Mouse (Mus musculus): ENCODE results near the gene Prex1. TPM values are rescaled to one million over a fixed set of nuclear protein-coding genes. Genes with fewer than 3 reads are reported as not detected.

Gene Prex1
- polyA plus RNA-seq, 1 experiment from 2014 or later = 10.1 TPM

- Histone ChIP-seq H3K27me3 (ENCODE audit: control insufficient read depth, insufficient read depth, low read length) (no peaks in the 10 kb centered on the region), H3K4me1 (ENCODE audit: control insufficient read depth, insufficient read depth, low read length) (peaks cover 30% of the 10 kb centered on the region), H3K27ac (ENCODE audit: low read depth, low read length) (no peak overlapping the region), H3K9ac (ENCODE audit: low read depth, low read length) (no peak overlapping the region), H3K4me2 (no peak overlapping the region), H3K9me3 (replicated peaks; ENCODE audit: control insufficient read depth, low read length) (no peaks in the 10 kb centered on the region), H3K36me3 (ENCODE audit: control insufficient read depth, insufficient read depth, low read length) (no peaks in the 10 kb centered on the region), H3K4me3 (ENCODE audit: low read depth, low read length) (no peak overlapping the region)
- ATAC-seq (replicated peaks; ENCODE audit: insufficient number of reproducible peaks, low FRiP score, low TSS enrichment) = no peak
- 45% methylated on average over 14 of the region's 14 CpGs for WGBS (ENCODE audit: insufficient replicate concordance)
These were observed 37.8 kb downstream of the Prex1 start for GRCm38 (mm10) chr2:166675588-166676444.

GRCm38 (mm10) chr2:166674693-166675092 lies 38.9 kb downstream of the Prex1 start:
- Histone ChIP-seq H3K4me2 (no peak overlapping the region; the same call in 1 of the 2 replicates), H3K9me3 (replicated peaks; ENCODE audit: control insufficient read depth, low read length) (no peaks in the 10 kb centered on the region), H3K4me3 (ENCODE audit: low read depth, low read length) (no peak overlapping the region), H3K36me3 (ENCODE audit: control insufficient read depth, insufficient read depth, low read length) (no peaks in the 10 kb centered on the region), H3K27ac (ENCODE audit: low read depth, low read length) (no peak overlapping the region), H3K9ac (ENCODE audit: low read depth, low read length) (no peak overlapping the region), H3K27me3 (ENCODE audit: control insufficient read depth, insufficient read depth, low read length) (no peaks in the 10 kb centered on the region), H3K4me1 (ENCODE audit: control insufficient read depth, insufficient read depth, low read length) (peaks cover 30% of the 10 kb centered on the region)
- 0 out of 2 replicates have a peak, but pooled peaks have one; percentile 46 for ATAC-seq (replicated peaks; ENCODE audit: insufficient number of reproducible peaks, low FRiP score, low TSS enrichment)
- 8% methylated on average over 12 of the region's 12 CpGs for WGBS (ENCODE audit: insufficient replicate concordance)

GRCm38 (mm10) chr2:166673951-166674350 lies 39.7 kb downstream of the Prex1 start:
- H3K27ac ChIP-seq (ENCODE audit: low read depth, low read length) = no peak overlapping the region
- no peaks in the 10 kb centered on the region for H3K36me3 ChIP-seq (ENCODE audit: control insufficient read depth, insufficient read depth, low read length)
- WGBS (ENCODE audit: insufficient replicate concordance) = 69% methylated on average over 12 of the region's 12 CpGs
- H3K9me3 ChIP-seq (replicated peaks; ENCODE audit: control insufficient read depth, low read length) = no peaks in the 10 kb centered on the region
- H3K9ac ChIP-seq (ENCODE audit: low read depth, low read length) = no peak overlapping the region
- no peak overlapping the region for H3K4me2 ChIP-seq
- peaks cover 27% of the 10 kb centered on the region for H3K4me1 ChIP-seq (ENCODE audit: control insufficient read depth, insufficient read depth, low read length)
- H3K4me3 ChIP-seq (ENCODE audit: low read depth, low read length) = no peak overlapping the region
- H3K27me3 ChIP-seq (ENCODE audit: control insufficient read depth, insufficient read depth, low read length) = no peaks in the 10 kb centered on the region
- ATAC-seq (replicated peaks; ENCODE audit: insufficient number of reproducible peaks, low FRiP score, low TSS enrichment) = no peak

- Histone ChIP-seq H3K9ac (ENCODE audit: low read depth, low read length) (no peak overlapping the region), H3K9me3 (replicated peaks; ENCODE audit: control insufficient read depth, low read length) (no peaks in the 10 kb centered on the region), H3K4me2 (no peak overlapping the region), H3K4me1 (ENCODE audit: control insufficient read depth, insufficient read depth, low read length) (peaks cover 33% of the 10 kb centered on the region), H3K36me3 (ENCODE audit: control insufficient read depth, insufficient read depth, low read length) (no peaks in the 10 kb centered on the region), H3K4me3 (ENCODE audit: low read depth, low read length) (no peak overlapping the region), H3K27ac (ENCODE audit: low read depth, low read length) (no peak overlapping the region), H3K27me3 (ENCODE audit: control insufficient read depth, insufficient read depth, low read length) (no peaks in the 10 kb centered on the region)
- WGBS (ENCODE audit: insufficient replicate concordance) = 77% methylated on average over 14 of the region's 14 CpGs
- no peak for ATAC-seq (replicated peaks; ENCODE audit: insufficient number of reproducible peaks, low FRiP score, low TSS enrichment)
These were observed 41.3 kb downstream of the Prex1 start for GRCm38 (mm10) chr2:166672171-166672965.

GRCm38 (mm10) chr2:166671614-166672013 lies 42.0 kb downstream of the Prex1 start:
- Histone ChIP-seq H3K27me3 (ENCODE audit: control insufficient read depth, insufficient read depth, low read length) (no peaks in the 10 kb centered on the region), H3K4me3 (ENCODE audit: low read depth, low read length) (no peak overlapping the region), H3K36me3 (ENCODE audit: control insufficient read depth, insufficient read depth, low read length) (no peaks in the 10 kb centered on the region), H3K9ac (ENCODE audit: low read depth, low read length) (no peak overlapping the region), H3K4me1 (ENCODE audit: control insufficient read depth, insufficient read depth, low read length) (peaks cover 37% of the 10 kb centered on the region), H3K9me3 (replicated peaks; ENCODE audit: control insufficient read depth, low read length) (no peaks in the 10 kb centered on the region), H3K27ac (ENCODE audit: low read depth, low read length) (0 out of 2 replicates have a peak overlapping the region, but pooled peaks have one; percentile 16), H3K4me2 (no peak overlapping the region)
- ATAC-seq (replicated peaks; ENCODE audit: insufficient number of reproducible peaks, low FRiP score, low TSS enrichment) = no peak
- WGBS (ENCODE audit: insufficient replicate concordance) = 86% methylated on average over 14 of the region's 14 CpGs

- peaks cover 42% of the 10 kb centered on the region for H3K4me1 ChIP-seq (ENCODE audit: control insufficient read depth, insufficient read depth, low read length)
- WGBS (ENCODE audit: insufficient replicate concordance) = 27% methylated on average over 8 of the region's 8 CpGs
These were observed 42.6 kb downstream of the Prex1 start for GRCm38 (mm10) chr2:166671019-166671418.

GRCm38 (mm10) chr2:166669922-166670321 lies 43.7 kb downstream of the Prex1 start:
- Histone ChIP-seq H3K9me3 (replicated peaks; ENCODE audit: control insufficient read depth, low read length) (no peaks in the 10 kb centered on the region), H3K4me2 (no peak overlapping the region), H3K36me3 (ENCODE audit: control insufficient read depth, insufficient read depth, low read length) (no peaks in the 10 kb centered on the region), H3K27me3 (ENCODE audit: control insufficient read depth, insufficient read depth, low read length) (no peaks in the 10 kb centered on the region), H3K27ac (ENCODE audit: low read depth, low read length) (no peak overlapping the region), H3K4me3 (ENCODE audit: low read depth, low read length) (no peak overlapping the region), H3K4me1 (ENCODE audit: control insufficient read depth, insufficient read depth, low read length) (peaks cover 36% of the 10 kb centered on the region), H3K9ac (ENCODE audit: low read depth, low read length) (no peak overlapping the region)
- no peak for ATAC-seq (replicated peaks; ENCODE audit: insufficient number of reproducible peaks, low FRiP score, low TSS enrichment)
- 78% methylated on average over 9 of the region's 9 CpGs for WGBS (ENCODE audit: insufficient replicate concordance)

More at GRCm38 (mm10) chr2:166671019-166671418, 42.6 kb downstream of the Prex1 start:
- Histone ChIP-seq H3K36me3 (ENCODE audit: control insufficient read depth, insufficient read depth, low read length) (no peaks in the 10 kb centered on the region), H3K9me3 (replicated peaks; ENCODE audit: control insufficient read depth, low read length) (no peaks in the 10 kb centered on the region), H3K9ac (ENCODE audit: low read depth, low read length) (no peak overlapping the region), H3K4me2 (no peak overlapping the region), H3K27ac (ENCODE audit: low read depth, low read length) (0 out of 2 replicates have a peak overlapping the region, but pooled peaks have one; percentile 16), H3K27me3 (ENCODE audit: control insufficient read depth, insufficient read depth, low read length) (no peaks in the 10 kb centered on the region), H3K4me3 (ENCODE audit: low read depth, low read length) (no peak overlapping the region)
- ATAC-seq (replicated peaks; ENCODE audit: insufficient number of reproducible peaks, low FRiP score, low TSS enrichment) = no peak

- Histone ChIP-seq H3K4me3 (ENCODE audit: low read depth, low read length) (no peak overlapping the region), H3K36me3 (ENCODE audit: control insufficient read depth, insufficient read depth, low read length) (no peaks in the 10 kb centered on the region), H3K27ac (ENCODE audit: low read depth, low read length) (peak overlapping the region; percentile 12; the same call in 1 of the 2 replicates), H3K4me2 (peak overlapping the region; percentile 46), H3K4me1 (ENCODE audit: control insufficient read depth, insufficient read depth, low read length) (peaks cover 34% of the 10 kb centered on the region), H3K27me3 (ENCODE audit: control insufficient read depth, insufficient read depth, low read length) (no peaks in the 10 kb centered on the region), H3K9ac (ENCODE audit: low read depth, low read length) (no peak overlapping the region), H3K9me3 (replicated peaks; ENCODE audit: control insufficient read depth, low read length) (no peaks in the 10 kb centered on the region)
- ATAC-seq (replicated peaks; ENCODE audit: insufficient number of reproducible peaks, low FRiP score, low TSS enrichment) = no peak; the same call in 1 of the 2 replicates
- 21% methylated on average over 22 of the region's 22 CpGs for WGBS (ENCODE audit: insufficient replicate concordance)
These were observed 45.6 kb downstream of the Prex1 start for GRCm38 (mm10) chr2:166667790-166668695.

Measured in heart, embryonic 11.5 days (tissue).